Comparison of ENCODE assay signal across 18 mouse cellular contexts in the genomic region with DNA sequence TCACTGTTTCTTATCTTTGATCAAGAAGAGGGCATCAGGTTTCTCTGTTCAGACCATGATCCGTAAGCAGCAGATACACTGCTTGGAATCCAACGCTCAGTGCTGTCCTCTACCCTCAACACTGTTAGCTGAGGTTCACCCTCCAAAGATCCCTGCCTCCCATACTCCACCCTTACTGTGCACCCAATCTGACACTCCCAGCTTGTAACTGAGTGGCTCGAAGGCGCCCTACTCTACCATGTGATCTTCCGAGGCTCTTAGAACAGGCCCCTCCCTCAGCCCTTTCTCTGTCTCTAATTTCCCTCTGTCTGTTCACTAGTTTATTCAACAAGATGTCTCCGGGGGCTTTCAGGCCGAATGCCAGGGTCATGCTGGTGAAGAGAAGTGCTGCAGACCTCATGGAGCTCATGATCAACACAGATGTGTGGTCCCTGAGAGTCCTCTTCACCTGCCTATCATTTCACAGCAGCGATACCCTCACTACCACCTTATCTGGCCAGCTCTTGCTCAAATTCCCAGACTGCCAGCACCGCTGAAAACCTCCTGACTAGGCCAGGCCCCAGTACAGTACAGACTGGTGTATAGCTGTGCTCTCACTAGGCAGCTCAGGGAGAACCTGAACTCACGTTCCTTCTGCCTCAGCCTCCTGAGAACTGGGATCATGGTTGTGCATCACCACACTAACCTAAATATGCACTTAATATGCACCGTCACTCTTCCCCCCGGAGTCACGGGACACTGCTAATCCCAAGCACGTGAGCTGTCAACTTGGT. TPM values are rescaled to one million over a fixed set of nuclear protein-coding genes. Genes with fewer than 3 reads are reported as not detected.
"Had no signal": no experiment of that assay in that cellular context is flagged by ENCODE, and none has a peak within 500 bp of the region (broad histone marks: within the 10 kb centered on the region; RNA-seq: fewer than 3 reads in every experiment).

No protein-coding gene starts in this region.

- ATAC-seq: hindbrain, postnatal 0 days; midbrain, embryonic 16.5 days had no signal

- H3K4me2 ChIP-seq: limb, embryonic 13.5 days; liver, embryonic 15.5 days; lung, embryonic 14.5 days had no signal

- H3K9ac ChIP-seq: limb, embryonic 13.5 days; liver, embryonic 15.5 days; lung, embryonic 14.5 days had no signal

- DNase-seq: kidney, adult 11 months; kidney, adult 9 months; kidney, postnatal 36 days; layer of hippocampus, adult 9-11 months; lung, embryonic 14.5 days; lung, postnatal 10 days; lung, postnatal 4 days; right cerebral cortex, postnatal 4 days; thymus, postnatal 36 days had no signal

- H3K27ac ChIP-seq: hindbrain, postnatal 0 days; kidney, postnatal 0 days; limb, embryonic 13.5 days; liver, embryonic 15.5 days had no signal

- H3K4me1 ChIP-seq: limb, embryonic 13.5 days; liver, embryonic 15.5 days had no signal

- H3K27me3 ChIP-seq: limb, embryonic 13.5 days; liver, embryonic 15.5 days had no signal

- H3K4me3 ChIP-seq: limb, embryonic 13.5 days; liver, embryonic 15.5 days had no signal

- H3K36me3 ChIP-seq: limb, embryonic 13.5 days had no signal

- H3K9me3 ChIP-seq: limb, embryonic 13.5 days; liver, embryonic 15.5 days had no signal

RNA-seq across cellular contexts. Expression of a gene that starts 35.4 kb away (rescaled TPM):
- polyA plus RNA-seq: hindbrain, postnatal 0 days; intestine, embryonic 14.5 days; kidney, postnatal 0 days; limb, embryonic 13.5 days; liver, embryonic 15.5 days; lung, embryonic 14.5 days; midbrain, embryonic 16.5 days; neural tube, embryonic 11.5 days; stomach, embryonic 16.5 days; thymus, postnatal 0 days had no signal

RNA-seq across cellular contexts. Expression of a gene that starts 46.4 kb away (rescaled TPM):
- polyA plus RNA-seq: hindbrain, postnatal 0 days; intestine, embryonic 14.5 days; kidney, postnatal 0 days; limb, embryonic 13.5 days; liver, embryonic 15.5 days; lung, embryonic 14.5 days; midbrain, embryonic 16.5 days; neural tube, embryonic 11.5 days; stomach, embryonic 16.5 days had no signal

RNA-seq across cellular contexts. Expression of a gene that starts 58.4 kb away (rescaled TPM):
- polyA plus RNA-seq: hindbrain, postnatal 0 days; intestine, embryonic 14.5 days; kidney, postnatal 0 days; limb, embryonic 13.5 days; liver, embryonic 15.5 days; lung, embryonic 14.5 days; midbrain, embryonic 16.5 days; neural tube, embryonic 11.5 days; stomach, embryonic 16.5 days; thymus, postnatal 0 days had no signal
